Comparison of ENCODE assay signal across 12 mouse cellular contexts in genomic region chr10:7077389-7077808, GRCm38 (mm10). TPM values are rescaled to one million over a fixed set of nuclear protein-coding genes. Genes with fewer than 3 reads are reported as not detected.
A peak's percentile ranks its signal among the peaks of the same experiment; 100 is the strongest.
DNase-seq lines count a peak whose midpoint lies in the region; ATAC-seq lines count a peak whose summit lies in the region.
"Had no signal": no experiment of that assay in that cellular context is flagged by ENCODE, and none has a peak within 500 bp of the region (broad histone marks: within the 10 kb centered on the region; RNA-seq: fewer than 3 reads in every experiment).

No protein-coding gene starts in this region.

- H3K27me3 ChIP-seq in hindbrain, embryonic 16.5 days (replicated peaks; ENCODE audit: control insufficient read depth, insufficient read depth, low read length), result no peaks in the 10 kb centered on the region
- H3K27me3 ChIP-seq in hindbrain, embryonic 12.5 days, result no peaks in the 10 kb centered on the region
- H3K27me3 ChIP-seq in limb, embryonic 12.5 days, result no peaks in the 10 kb centered on the region
- no peaks in the 10 kb centered on the region for H3K27me3 ChIP-seq in limb, embryonic 10.5 days (ENCODE audit: low read depth, poor library complexity, severe bottlenecking)
- no peaks in the 10 kb centered on the region for H3K27me3 ChIP-seq in embryonic facial prominence, embryonic 11.5 days (ENCODE audit: control insufficient read depth, insufficient read depth, low read length)
- H3K27me3 ChIP-seq: limb, embryonic 13.5 days; midbrain, embryonic 12.5 days had no signal

- H3K9ac ChIP-seq in hindbrain, embryonic 16.5 days (ENCODE audit: low read depth, low read length), result no peak overlapping the region
- H3K9ac ChIP-seq in hindbrain, embryonic 12.5 days, result no peak overlapping the region
- H3K9ac ChIP-seq in limb, embryonic 12.5 days (replicated peaks), result no peak overlapping the region
- 0 out of 2 replicates have a peak overlapping the region, but pooled peaks have one; percentile 22 for H3K9ac ChIP-seq in embryonic facial prominence, embryonic 11.5 days (replicated peaks; ENCODE audit: low read length)
- H3K9ac ChIP-seq: limb, embryonic 13.5 days; midbrain, embryonic 12.5 days had no signal

- ATAC-seq in hindbrain, embryonic 16.5 days, result peak; percentile 74
- ATAC-seq in hindbrain, embryonic 12.5 days (ENCODE audit: low FRiP score), result no peak
- no peak for ATAC-seq in limb, embryonic 12.5 days (ENCODE audit: insufficient number of reproducible peaks, insufficient read depth, low FRiP score, low TSS enrichment, low read depth)
- no peak for ATAC-seq in embryonic facial prominence, embryonic 11.5 days (replicated peaks; ENCODE audit: insufficient number of reproducible peaks, low FRiP score, low TSS enrichment, low read depth)

- no peaks in the 10 kb centered on the region for H3K36me3 ChIP-seq in hindbrain, embryonic 16.5 days (ENCODE audit: control insufficient read depth, insufficient read depth, low read length)
- H3K36me3 ChIP-seq in hindbrain, embryonic 12.5 days, result no peaks in the 10 kb centered on the region
- no peaks in the 10 kb centered on the region for H3K36me3 ChIP-seq in limb, embryonic 12.5 days
- H3K36me3 ChIP-seq in limb, embryonic 10.5 days, result no peaks in the 10 kb centered on the region
- no peaks in the 10 kb centered on the region for H3K36me3 ChIP-seq in embryonic facial prominence, embryonic 11.5 days (replicated peaks; ENCODE audit: control insufficient read depth, insufficient read depth, low read depth, low read length)
- H3K36me3 ChIP-seq: limb, embryonic 13.5 days; midbrain, embryonic 12.5 days had no signal

- no peaks in the 10 kb centered on the region for H3K9me3 ChIP-seq in hindbrain, embryonic 16.5 days (ENCODE audit: control insufficient read depth, low read length)
- no peaks in the 10 kb centered on the region for H3K9me3 ChIP-seq in hindbrain, embryonic 12.5 days (replicated peaks)
- no peaks in the 10 kb centered on the region for H3K9me3 ChIP-seq in limb, embryonic 12.5 days
- H3K9me3 ChIP-seq in limb, embryonic 10.5 days (replicated peaks), result no peaks in the 10 kb centered on the region
- no peaks in the 10 kb centered on the region for H3K9me3 ChIP-seq in embryonic facial prominence, embryonic 11.5 days (replicated peaks; ENCODE audit: control insufficient read depth, low read length)
- H3K9me3 ChIP-seq: limb, embryonic 13.5 days; midbrain, embryonic 12.5 days had no signal

- no peak for DNase-seq in limb, embryonic 10.5 days (ENCODE audit: low spot score)
- DNase-seq in cerebellum, adult 11-12 months, result peak; percentile 93
- DNase-seq in embryonic facial prominence, embryonic 11.5 days (ENCODE audit: low spot score), result no peak
- DNase-seq in testis, postnatal 10 days (ENCODE audit: low spot score), result no peak
- DNase-seq in heart, adult 9 months (ENCODE audit: low spot score in 2 of 2), result no peak
- DNase-seq: B cell, adult 2 months; kidney, adult 18-20 months had no signal

- no peak overlapping the region for H3K4me3 ChIP-seq in hindbrain, embryonic 16.5 days (ENCODE audit: low read length)
- H3K4me3 ChIP-seq in hindbrain, embryonic 12.5 days, result no peak overlapping the region
- H3K4me3 ChIP-seq in limb, embryonic 12.5 days (replicated peaks), result no peak overlapping the region
- H3K4me3 ChIP-seq in limb, embryonic 10.5 days, result no peak overlapping the region
- H3K4me3 ChIP-seq in embryonic facial prominence, embryonic 11.5 days (ENCODE audit: low read depth, low read length), result no peak overlapping the region
- H3K4me3 ChIP-seq: limb, embryonic 13.5 days; midbrain, embryonic 12.5 days had no signal

- H3K27ac ChIP-seq in hindbrain, embryonic 16.5 days (ENCODE audit: low read depth, low read length), result no peak overlapping the region
- H3K27ac ChIP-seq in hindbrain, embryonic 12.5 days, result no peak overlapping the region
- 0 out of 2 replicates have a peak overlapping the region, but pooled peaks have one; percentile 18 for H3K27ac ChIP-seq in limb, embryonic 12.5 days
- H3K27ac ChIP-seq in limb, embryonic 10.5 days, result no peak overlapping the region
- H3K27ac ChIP-seq in embryonic facial prominence, embryonic 11.5 days (replicated peaks; ENCODE audit: low read depth, low read length), result no peak overlapping the region
- H3K27ac ChIP-seq: midbrain, embryonic 12.5 days had no signal

- WGBS in hindbrain, embryonic 16.5 days, result 72% methylated on average over 7 of the region's 7 CpGs
- 86% methylated on average over 7 of the region's 7 CpGs for WGBS in hindbrain, embryonic 12.5 days
- 71% methylated on average over 7 of the region's 7 CpGs for WGBS in limb, embryonic 12.5 days
- 76% methylated on average over 7 of the region's 7 CpGs for WGBS in limb, embryonic 10.5 days
- WGBS in embryonic facial prominence, embryonic 11.5 days, result 80% methylated on average over 7 of the region's 7 CpGs

- H3K4me2 ChIP-seq in hindbrain, embryonic 16.5 days (ENCODE audit: low read length), result no peak overlapping the region
- no peak overlapping the region for H3K4me2 ChIP-seq in hindbrain, embryonic 12.5 days (replicated peaks)
- H3K4me2 ChIP-seq in limb, embryonic 12.5 days, result no peak overlapping the region
- H3K4me2 ChIP-seq in embryonic facial prominence, embryonic 11.5 days (ENCODE audit: low read depth, low read length), result no peak overlapping the region
- H3K4me2 ChIP-seq: midbrain, embryonic 12.5 days had no signal

- no peaks in the 10 kb centered on the region; the same call in 1 of the 2 replicates for H3K4me1 ChIP-seq in hindbrain, embryonic 16.5 days (ENCODE audit: control insufficient read depth, insufficient read depth, low read depth, low read length)
- H3K4me1 ChIP-seq in hindbrain, embryonic 12.5 days, result no peaks in the 10 kb centered on the region
- H3K4me1 ChIP-seq in limb, embryonic 12.5 days (replicated peaks), result peaks cover 6% of the 10 kb centered on the region
- peaks cover 12% of the 10 kb centered on the region; the same call in 1 of the 2 replicates for H3K4me1 ChIP-seq in limb, embryonic 10.5 days
- H3K4me1 ChIP-seq in embryonic facial prominence, embryonic 11.5 days (ENCODE audit: control insufficient read depth, insufficient read depth, low read length), result no peaks in the 10 kb centered on the region
- H3K4me1 ChIP-seq: midbrain, embryonic 12.5 days had no signal

RNA-seq across cellular contexts. Expression of gene Ipcef1, which starts 25.1 kb away (rescaled TPM):
- 2.0 and 2.9 TPM in 2 replicates for polyA plus RNA-seq in hindbrain, embryonic 16.5 days (2015; fragmentation: Nextera tagmentation; extraction: Ambion mirVana)
- polyA plus RNA-seq in hindbrain, embryonic 12.5 days (2016; fragmentation: Nextera tagmentation; extraction: Ambion mirVana), result 0.48 TPM in 2 replicates
- polyA plus RNA-seq in limb, embryonic 12.5 days (2016; fragmentation: Nextera tagmentation; extraction: Ambion mirVana), result 0.42 and 0.61 TPM in 2 replicates
- polyA plus RNA-seq in limb, embryonic 10.5 days (2016; fragmentation: Nextera tagmentation; extraction: Ambion mirVana), result 0.03 and 0.11 TPM in 2 replicates
- polyA plus RNA-seq in embryonic facial prominence, embryonic 11.5 days (2014; fragmentation: Nextera tagmentation; extraction: Ambion mirVana), result 0.27 and 0.39 TPM in 2 replicates
